Mouse (Mus musculus): ENCODE data around the gene Rrad. TPM values are rescaled to one million over a fixed set of nuclear protein-coding genes. Genes with fewer than 3 reads are reported as not detected.

Rrad gene
- total RNA-seq, 4 experiments from 2014 or later: 2.0 to 3.3 (median 2.5) TPM

GRCm38 (mm10) chr8:104613119-104613518 lies 18.0 kb downstream of the Rrad start:
- no peak for DNase-seq (ENCODE audit: low spot score in 2 of 2)

DNA sequence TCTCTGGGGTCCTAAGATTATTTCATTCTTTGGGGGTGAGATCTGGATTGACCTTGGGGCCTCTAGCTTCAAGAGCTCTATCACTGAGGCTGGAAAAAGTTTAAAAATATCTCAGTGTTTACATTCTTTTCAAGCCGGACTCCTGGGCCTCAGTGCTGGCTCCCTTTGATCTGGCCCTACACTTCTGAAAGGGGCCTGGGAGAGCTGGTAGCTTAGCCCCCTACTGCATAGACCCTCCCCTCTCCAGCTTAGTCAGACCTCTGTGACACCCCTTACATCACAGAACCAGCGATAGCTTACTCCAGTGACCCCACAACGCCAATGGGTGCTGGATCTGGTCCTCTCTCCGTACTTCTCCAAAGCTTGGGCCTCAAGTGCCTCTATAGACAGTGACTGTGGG lies 19.5 kb downstream of the Rrad start:
- DNase-seq (ENCODE audit: low spot score in 2 of 2): no peak

DNA sequence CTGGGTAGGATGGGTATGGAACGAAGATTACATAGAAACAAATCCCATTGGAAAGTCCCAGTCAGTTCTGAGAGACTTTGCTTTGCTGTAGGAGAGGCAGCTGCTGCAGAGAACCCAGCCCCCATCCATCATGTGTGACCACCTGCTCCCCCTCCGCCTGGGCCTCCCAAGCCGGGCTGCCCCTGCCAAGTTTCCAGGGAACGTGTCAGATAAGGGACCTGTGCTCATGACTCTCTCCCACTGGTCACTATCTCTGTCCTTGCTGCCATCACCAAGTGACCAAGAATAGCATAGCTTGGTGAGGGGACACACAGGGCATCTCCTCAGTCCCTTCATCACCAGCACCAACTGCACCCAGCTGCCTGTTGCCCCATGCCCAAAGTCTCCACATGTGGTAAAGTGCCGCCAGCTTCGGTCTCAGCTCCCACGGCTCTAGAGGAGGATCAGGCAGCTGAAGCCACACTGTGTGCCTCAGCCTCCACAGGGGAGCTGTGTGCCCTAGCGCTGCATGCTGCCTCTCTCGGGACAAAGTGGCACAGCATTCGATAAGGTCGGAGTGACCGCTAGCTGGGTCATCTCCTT lies 20.9 kb downstream of the Rrad start:
- DNase-seq (ENCODE audit: low spot score in 2 of 2): no peak

GRCm38 (mm10) chr8:104609222-104609621 lies 21.9 kb downstream of the Rrad start:
- no peak for DNase-seq (ENCODE audit: low spot score in 2 of 2)

DNA sequence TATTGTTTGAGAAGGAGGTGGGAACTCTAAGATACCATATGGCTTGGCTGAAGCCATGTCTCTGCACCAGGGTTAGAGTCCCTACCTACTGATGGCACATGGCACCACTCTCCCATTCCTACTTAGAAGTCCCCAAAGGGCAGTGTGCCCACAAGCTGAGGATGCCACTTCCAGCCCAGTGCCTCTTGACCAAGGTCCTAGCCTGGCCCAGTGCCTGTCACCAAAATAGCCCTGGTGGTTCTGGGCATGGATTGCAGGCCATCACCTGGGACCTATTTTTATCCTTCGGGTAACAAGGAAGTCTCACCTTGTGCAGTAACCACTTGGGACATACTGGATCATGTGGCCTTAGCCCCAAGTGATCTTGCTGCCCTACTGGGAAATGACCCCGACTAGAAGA lies 23.2 kb downstream of the Rrad start:
- DNase-seq (ENCODE audit: low spot score in 2 of 2): no peak

- DNase-seq (ENCODE audit: low spot score in 2 of 2): no peak
Measured at GRCm38 (mm10) chr8:104606329-104606728, 24.8 kb downstream of the Rrad start.

- no peak for DNase-seq (ENCODE audit: low spot score in 2 of 2)
Measured at GRCm38 (mm10) chr8:104603245-104603593, 27.9 kb downstream of the Rrad start.

DNA sequence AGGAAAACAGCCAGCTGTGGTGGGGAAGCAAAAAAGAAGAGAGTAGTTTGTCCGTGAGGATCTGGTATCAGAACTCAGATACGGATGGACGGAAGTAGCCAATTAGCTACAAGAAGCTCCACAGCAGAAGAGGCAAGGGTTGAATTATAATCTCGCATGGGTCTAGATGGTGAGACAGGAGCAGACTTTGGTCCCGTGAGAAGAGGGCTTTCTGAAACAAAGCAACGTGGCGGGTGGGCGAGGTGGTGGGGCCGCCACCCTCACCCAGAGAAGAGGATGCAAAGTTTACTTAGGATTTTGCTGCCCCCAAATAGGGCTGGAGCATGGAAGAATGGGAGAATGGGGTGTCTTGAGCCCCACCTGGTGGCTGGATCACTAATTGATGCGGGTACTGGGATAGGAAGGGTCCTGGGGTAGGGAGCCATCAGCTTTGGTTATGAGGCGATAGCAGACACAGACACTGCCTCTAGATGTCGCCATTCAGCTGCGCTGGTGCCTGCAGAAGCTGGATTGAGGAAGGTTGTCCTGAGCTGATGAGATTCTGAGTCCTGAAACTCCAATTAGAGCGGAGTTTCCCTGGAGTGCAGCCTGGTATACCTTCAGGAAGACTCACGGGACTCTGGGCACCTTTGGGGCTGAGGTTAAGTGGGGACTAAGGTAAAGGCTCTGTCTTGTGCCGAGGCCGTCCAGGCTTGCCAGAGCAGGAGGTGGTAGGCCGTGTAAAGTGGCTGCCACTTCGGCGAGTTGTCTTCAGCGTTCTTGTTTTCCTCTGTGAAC lies 28.5 kb downstream of the Rrad start:
- peak; percentile 64 to 71 for DNase-seq (ENCODE audit: low spot score in 2 of 2)

- DNase-seq (ENCODE audit: low spot score in 2 of 2): no peak
Measured at GRCm38 (mm10) chr8:104601941-104602371, 29.2 kb downstream of the Rrad start.

- DNase-seq (ENCODE audit: low spot score in 2 of 2): no peak
Measured at GRCm38 (mm10) chr8:104601386-104601785, 29.7 kb downstream of the Rrad start.

GRCm38 (mm10) chr8:104598496-104598895 lies 32.6 kb downstream of the Rrad start:
- DNase-seq (ENCODE audit: low spot score in 2 of 2): no peak

DNA sequence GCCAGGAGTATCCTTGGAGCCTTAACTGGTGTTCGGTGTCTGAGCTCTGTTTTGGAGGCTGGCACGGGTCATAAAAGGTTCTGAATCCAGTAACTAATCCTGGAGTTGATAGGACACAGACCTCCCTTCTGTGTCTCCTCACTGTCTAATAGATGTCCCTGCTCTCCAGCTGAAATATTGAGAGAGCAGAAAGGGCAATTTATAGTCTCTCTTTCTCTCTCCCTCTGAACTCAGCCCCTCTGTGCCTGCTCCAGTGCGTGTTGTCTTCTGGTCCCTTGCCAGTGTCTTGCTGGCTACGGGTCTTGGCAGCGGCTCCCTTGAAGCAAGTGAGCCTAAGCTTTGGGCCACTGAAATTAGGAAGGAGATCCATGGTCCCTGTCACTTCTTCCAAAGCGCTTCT lies 33.5 kb downstream of the Rrad start:
- DNase-seq (ENCODE audit: low spot score in 2 of 2): no peak

DNA sequence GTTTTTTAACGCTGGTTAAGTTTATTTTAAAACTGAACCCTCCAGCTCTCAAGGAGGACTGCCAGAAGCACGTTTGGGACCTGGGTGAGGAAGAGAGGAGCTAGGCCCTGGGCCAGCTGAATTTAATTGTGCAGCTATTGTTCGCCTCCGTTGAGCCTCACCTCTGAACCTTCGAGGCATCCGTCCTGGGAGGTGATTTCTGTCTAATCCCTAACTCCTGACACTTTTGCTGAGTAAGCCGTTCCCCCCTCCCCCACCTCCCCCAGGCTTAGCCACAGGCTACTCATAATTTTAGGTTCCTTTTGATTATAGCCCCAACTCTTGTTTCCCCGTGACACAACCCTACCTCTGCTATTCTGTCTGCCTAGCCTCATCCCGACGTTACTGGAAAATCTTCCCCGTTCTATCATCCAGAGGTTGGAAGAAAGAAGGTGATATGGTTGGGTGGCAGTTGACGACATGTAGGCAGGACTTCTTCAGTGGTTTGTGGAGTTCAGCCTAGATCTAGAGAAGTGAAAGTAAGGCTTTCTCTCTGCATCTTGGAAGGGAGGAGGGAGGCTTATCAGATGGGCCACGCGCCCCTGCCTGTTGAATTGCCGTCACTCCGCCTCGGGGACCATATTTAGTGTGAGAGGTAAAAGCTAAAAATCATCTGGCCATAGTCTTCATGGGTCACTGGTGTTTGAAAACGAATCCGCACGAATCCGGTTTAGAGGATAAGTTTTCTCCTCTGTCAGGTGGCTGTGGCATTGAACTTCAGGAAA lies 35.2 kb downstream of the Rrad start:
- DNase-seq (ENCODE audit: low spot score in 2 of 2): no peak

- no peak for DNase-seq (ENCODE audit: low spot score in 2 of 2)
Measured at GRCm38 (mm10) chr8:104594611-104595362, 36.3 kb downstream of the Rrad start.

DNA sequence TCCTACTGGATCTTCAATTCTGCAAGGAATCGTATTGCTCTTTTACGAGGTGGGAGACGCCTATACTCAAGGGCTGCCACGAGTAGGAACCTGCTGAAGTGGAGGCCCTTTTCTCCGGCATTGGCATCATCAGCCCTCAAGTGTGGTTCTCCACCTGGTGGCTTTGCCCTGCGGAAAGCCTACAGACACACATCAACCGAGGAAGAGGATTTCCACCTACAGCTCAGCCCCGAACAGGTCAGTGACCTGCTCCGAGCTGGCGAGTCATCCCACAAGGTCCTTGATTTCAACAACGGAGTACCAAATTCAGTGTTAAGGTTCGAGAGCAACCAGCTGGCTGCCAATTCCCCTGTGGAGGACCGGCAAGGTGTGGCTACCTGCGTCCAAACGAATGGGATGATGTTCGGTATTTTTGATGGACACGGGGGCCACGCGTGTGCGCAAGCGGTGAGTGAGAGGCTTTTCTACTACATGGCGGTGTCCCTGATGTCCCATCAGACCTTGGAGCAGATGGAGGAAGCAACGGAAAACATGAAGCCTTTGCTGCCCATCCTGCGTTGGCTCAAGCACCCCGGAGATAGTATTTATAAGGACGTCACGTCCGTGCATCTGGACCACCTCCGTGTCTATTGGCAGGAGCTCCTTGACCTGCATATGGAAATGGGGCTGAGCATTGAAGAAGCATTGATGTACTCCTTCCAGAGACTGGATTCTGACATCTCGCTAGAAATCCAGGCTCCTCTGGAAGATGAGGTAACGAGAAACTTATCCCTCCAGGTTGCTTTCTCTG lies 37.4 kb downstream of the Rrad start:
- DNase-seq (ENCODE audit: low spot score in 2 of 2): no peak

GRCm38 (mm10) chr8:104592566-104592965 lies 38.6 kb downstream of the Rrad start:
- no peak for DNase-seq (ENCODE audit: low spot score in 2 of 2)

DNA sequence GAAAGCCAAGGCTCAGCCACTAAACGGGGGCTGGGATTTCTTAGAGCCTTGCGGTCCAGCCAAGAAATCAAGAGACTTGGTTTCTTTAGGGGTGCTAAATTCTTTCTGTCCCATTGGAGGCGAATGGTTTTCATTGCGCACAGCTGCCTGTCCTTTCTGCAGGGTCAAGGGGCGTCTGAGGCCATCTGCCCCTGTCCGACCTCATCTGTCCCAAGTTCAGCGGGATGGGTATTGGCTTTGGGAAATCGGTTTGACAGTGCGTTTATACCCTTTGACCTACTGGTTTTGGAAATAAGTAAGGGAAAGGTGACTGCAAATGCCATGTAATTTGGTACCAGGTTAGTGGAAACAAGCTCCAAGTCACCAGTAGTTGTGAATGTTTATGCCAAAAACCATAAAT lies 39.3 kb downstream of the Rrad start:
- no peak for DNase-seq (ENCODE audit: low spot score in 2 of 2)

GRCm38 (mm10) chr8:104591133-104591834 lies 39.8 kb downstream of the Rrad start, which contains the start of gene Pdp2:
Gene Pdp2 (plus strand): TSS chr8:104591451.
- DNase-seq (ENCODE audit: low spot score in 2 of 2): peak; percentile 86 to 93

DNA sequence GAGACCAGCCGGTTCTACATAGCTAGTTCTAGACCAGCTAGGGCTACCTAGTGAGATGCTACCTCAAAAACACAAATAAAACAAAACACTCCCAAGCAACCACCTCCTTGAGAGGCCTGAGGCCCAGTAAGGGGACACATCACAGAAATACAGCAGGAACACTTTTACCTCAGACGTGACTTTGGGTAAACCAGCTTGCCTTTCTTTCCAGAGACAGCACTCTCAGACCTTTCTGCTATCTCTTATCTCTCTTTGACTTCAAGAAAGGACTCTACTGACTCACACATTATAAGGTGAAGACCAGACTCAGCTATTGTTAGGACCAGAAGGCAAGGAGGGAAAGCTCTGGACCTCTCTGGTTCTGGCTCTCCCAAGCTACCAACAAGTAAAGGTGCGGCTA lies 40.8 kb downstream of the Rrad start:
- DNase-seq (ENCODE audit: low spot score in 2 of 2): no peak

DNA sequence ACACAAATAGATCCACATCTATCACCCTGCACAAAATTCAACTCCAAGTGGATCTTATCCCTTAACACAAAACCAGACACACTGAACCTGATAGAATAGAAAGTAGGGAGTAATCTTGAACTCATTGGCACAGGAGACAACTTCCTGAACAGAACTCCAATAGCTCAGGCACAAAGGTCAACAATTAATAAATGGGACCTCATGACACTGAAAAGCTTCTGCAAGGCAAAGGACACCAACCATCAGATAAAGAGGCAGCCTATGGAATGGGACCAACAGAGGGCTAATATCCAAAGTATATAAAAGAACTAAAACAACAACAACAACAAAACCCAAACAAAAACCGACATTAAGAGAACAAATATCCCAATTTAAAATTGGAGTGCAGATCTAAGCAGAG lies 46.6 kb downstream of the Rrad start:
- DNase-seq (ENCODE audit: low spot score in 2 of 2): no peak

Measured in left cerebral cortex, adult 8-10 months (tissue).